Mouse (Mus musculus) E14TG2a.4 (cell line): ENCODE data around the gene Lin7c.

Source experiments
- CTCF ChIP-seq: conservative IDR thresholded peaks from 2 replicates; pipeline ENCODE4 v1.5.1; 2014; ENCODE audit warnings: low read length
- POU5F1 ChIP-seq: IDR thresholded peaks from 2 replicates; pipeline ENCODE4 v1.6.1; 2014; ENCODE audit warnings: low read length, borderline replicate concordance

- no peak for TF ChIP-seq CTCF
- TF ChIP-seq POU5F1: no peak
Measured at GRCm38 (mm10) chr2:109912216-109912615, 21.6 kb downstream of the Lin7c start.
